Mouse (Mus musculus) testis, postnatal 10 days (tissue): ENCODE measurements around the gene Mdc1.

ENCODE experiments used
- DNase-seq: peaks from one replicate; pipeline ENCODE4 v3.0.0; 2021; ENCODE audit warnings: low spot score

Gene Mdc1

DNA sequence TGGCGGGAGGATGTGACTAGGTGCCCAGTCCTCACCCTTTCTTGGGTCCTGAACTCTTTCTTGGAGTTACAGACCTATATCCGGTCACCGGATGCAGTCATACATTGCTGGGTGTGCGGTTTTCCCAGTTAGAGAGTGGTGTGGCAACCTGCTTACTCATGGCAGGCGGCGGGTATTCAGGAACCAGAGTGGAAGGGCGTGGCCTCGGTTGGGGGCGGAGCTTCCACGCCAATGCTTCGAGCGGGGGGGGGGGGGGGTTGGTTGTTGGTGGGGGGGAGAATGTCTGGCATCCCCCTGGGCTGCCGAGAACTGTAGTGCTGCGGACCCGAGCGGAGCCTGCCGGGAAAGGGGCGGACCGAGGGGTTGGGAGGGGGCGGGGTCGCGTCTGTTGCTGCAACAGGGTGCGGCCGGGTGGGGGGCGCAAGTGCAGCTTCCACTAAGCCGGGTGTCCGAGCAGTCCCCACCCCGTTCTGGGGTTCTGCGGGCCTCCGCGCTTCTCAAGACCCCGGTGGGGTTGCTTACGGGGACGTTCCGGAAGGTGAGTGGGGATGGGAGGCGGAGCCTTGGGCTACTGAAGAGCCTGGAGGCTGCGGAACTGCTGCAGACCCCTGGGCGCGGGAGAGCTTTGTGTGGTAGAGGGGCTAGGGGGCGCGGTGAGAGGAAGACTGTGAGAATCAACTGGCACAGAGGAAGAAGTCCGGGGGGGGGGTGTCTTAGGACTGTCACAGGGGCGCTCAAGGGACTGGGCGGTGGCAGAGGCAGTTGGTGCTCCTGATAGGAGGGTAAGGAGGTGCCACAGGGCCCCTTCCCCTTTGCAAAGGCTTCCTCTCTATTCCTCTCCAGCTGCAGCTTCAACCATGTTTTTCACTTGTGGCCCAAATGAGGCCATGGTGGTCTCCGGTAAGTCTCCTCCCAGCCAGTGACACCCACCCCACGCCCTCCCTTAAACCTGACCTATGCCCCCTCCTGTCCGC, 18.1 kb upstream of the Mdc1 start, which contains the start of gene Flot1:
Flot1 (plus strand) TSS at position 267 of the 974 bp plus-strand sequence.
- peak; percentile 93 for DNase-seq

DNA sequence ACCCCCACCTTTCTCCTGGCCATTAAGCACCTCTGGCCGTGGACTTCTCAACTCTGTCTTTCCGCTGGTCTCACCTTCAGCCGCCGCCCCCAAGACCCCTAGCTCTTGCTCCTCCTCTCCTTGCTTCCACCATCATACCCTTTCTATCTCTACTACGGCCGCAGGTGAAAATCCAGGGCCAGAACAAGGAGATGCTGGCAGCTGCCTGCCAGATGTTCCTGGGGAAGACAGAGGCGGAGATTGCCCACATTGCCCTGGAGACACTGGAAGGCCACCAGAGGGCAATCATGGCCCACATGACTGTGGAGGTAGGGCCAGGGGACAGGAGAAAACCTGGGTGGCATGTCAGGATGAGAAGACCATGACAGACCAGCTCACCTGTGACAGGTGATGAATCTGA, 16.9 kb upstream of the Mdc1 start:
- no peak for DNase-seq

DNA sequence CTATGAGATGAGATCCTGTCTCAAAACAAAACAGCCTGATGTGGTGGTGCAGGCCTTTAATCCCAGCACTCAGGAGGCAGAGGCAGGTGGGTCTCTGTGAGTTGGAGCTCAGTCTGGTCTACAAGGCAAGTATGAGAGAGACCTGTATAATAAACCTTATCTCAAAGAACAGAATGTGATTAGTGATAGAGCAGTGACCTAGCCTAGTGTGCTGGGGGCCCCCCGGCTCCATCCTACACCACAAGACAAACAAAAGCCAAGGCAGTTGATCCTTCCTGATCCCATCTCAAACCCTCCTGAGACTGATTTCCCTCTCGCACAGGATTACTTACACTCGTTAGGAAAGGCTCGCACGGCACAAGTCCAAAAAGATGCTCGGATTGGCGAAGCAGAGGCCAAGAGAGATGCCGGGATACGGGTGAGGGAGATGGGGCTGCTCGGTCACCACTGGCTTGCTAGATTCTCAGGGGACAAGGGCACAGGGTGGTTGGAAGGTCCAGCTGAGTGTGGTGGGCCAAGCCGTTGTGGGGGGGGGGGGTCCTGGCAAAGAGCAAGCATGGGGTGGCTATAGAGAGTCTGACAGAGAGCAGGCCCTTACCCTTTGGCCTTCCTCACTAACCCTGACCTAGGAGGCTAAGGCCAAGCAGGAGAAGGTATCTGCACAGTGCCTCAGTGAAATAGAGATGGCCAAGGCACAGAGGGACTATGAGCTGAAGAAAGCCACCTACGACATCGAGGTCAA, 16.0 kb upstream of the Mdc1 start:
- DNase-seq = no peak

DNA sequence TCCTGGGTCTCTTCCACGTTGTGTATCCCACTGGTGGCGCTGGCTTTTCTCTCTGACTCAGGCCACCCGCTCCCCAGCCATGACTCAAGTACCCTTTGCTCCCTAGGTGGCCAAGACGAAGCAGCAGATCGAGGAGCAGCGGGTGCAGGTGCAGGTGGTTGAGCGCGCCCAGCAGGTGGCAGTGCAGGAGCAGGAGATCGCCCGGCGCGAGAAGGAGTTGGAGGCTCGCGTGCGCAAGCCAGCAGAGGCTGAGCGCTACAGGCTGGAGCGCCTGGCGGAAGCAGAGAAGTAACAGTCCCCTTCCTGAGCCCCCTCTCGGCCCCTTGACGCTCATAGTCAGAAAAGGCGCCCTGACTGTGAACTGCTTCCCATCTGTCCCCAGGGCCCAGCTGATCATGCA, 11.6 kb upstream of the Mdc1 start:
- peak; percentile 93 for DNase-seq

DNA sequence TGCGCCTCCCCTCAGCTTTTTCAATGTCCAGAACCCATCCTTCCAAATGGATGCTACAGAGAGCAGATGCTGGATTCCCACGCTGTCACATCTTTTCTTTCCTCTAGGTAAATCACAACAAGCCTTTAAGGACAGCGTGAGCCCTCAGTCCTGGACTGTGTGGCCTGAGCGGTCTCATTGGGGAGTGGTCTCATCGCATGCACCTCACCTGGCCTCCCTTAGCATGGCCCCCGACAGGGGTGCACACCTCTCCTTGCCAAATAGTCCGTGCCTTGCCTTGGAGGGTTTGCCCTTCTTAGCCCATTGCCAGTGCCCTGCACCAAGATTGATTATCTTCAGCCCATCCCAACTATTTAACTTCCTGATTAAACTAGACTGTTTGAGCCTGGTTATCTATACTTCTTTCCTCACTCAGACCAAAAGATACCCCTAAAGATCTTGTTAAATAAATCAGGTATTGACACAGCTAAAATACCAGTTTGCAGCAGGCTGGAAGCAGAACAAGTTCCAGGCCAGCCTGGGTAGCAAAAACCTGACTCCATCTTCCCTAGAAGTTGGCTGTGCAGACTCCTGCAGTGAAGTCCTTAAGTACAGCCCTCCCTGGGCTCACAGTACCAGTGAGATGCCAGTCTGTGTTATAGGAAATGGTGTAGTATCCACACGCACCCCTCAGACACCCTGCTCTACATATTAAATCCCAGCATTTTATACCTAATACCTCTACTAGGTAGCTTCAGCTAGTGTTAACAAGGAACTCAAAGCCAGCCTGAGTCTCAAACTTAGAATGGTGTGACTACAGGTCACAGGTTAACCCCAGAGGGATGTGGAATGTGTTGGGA, 8.7 kb upstream of the Mdc1 start:
- no peak for DNase-seq

DNA sequence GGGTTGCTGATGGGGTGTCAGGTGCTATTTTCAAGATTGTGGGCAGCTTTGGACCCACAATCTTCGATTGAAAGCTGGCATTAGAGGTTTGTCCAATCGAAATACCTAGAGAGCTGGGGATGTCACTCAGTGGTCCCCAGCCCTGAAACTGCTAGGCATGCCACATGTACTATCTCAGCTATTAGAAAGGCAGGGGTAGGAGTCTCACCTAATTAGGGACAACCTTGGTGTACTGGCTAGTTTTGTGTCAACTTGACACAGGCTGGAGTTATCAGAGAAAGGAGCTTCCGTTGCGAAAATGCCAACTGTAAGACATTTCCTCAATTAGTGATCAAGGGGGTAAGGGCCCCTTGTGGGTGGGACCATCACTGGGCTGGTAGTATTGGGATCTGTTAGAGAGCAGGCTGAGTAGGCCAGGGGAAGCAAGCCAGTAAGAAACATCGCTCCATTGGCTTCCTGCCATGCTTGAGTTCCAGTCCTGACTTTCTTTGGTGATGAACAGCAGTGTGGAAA, 8.0 kb upstream of the Mdc1 start:
- no peak for DNase-seq

DNA sequence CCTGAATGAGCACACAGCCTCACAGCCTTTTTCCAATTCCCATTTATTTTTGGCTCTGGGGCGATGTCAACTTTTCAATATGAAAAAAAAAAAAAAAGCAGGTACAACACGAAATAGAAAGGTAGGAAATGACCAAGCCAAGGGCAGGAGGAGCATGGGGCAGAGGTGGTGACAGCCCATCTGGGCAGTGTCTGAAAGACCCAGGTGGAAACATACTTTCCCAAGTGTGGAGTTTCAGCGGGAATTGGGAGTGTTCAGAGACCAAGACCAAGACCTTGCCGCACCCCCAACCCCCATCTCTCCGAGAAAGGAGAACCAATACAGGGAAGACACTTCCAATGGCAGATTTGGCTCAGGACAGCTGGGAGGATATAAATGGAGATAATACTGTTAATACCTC, 7.4 kb upstream of the Mdc1 start:
- no peak for DNase-seq

DNA sequence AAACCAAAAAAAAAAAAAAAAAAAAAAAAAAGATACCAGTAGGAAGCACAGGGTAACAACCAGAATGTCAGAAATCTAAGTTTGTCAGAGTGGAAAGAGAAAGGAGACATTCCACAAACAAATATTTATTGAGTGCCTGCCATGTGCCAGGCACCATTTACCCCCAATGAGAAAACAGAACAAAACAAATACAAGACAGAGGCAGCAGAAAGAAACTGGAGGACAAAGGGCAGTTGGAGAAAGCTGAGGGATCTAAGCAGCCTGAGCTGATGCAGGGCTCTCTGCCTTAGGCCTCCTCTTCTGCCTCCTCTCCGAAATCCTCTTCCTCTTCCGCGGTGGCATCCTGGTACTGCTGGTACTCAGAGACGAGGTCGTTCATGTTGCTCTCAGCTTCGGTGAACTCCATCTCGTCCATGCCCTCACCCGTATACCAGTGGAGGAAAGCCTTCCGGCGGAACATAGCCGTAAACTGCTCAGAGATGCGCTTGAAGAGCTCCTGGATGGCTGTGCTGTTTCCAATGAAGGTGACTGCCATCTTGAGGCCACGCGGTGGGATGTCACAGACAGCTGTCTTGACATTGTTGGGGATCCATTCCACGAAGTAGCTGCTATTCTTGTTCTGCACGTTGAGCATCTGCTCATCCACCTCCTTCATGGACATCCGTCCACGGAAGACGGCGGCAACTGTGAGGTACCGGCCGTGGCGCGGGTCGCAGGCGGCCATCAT, 6.5 kb upstream of the Mdc1 start:
- no peak for DNase-seq

DNA sequence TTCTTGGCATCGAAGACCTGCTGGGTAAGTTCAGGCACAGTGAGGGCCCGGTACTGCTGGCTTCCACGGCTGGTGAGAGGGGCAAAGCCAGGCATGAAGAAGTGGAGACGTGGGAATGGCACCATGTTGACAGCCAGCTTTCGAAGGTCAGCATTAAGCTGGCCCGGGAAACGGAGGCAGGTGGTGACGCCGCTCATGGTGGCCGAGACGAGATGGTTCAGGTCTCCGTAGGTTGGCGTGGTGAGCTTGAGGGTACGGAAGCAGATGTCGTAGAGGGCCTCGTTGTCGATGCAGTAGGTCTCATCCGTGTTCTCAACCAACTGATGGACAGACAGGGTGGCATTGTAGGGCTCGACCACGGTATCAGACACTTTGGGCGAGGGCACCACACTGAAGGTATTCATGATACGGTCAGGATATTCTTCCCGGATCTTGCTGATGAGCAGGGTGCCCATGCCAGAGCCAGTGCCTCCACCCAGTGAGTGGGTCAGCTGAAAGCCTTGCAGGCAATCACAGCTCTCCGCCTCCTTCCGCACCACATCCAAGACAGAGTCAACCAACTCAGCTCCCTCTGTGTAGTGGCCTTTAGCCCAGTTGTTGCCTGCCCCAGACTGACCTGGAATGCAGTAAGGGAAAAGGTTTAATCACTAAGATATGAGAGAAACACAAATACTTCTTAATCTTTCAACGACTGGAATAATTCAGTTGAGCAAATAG, 5.7 kb upstream of the Mdc1 start:
- DNase-seq = no peak

DNA sequence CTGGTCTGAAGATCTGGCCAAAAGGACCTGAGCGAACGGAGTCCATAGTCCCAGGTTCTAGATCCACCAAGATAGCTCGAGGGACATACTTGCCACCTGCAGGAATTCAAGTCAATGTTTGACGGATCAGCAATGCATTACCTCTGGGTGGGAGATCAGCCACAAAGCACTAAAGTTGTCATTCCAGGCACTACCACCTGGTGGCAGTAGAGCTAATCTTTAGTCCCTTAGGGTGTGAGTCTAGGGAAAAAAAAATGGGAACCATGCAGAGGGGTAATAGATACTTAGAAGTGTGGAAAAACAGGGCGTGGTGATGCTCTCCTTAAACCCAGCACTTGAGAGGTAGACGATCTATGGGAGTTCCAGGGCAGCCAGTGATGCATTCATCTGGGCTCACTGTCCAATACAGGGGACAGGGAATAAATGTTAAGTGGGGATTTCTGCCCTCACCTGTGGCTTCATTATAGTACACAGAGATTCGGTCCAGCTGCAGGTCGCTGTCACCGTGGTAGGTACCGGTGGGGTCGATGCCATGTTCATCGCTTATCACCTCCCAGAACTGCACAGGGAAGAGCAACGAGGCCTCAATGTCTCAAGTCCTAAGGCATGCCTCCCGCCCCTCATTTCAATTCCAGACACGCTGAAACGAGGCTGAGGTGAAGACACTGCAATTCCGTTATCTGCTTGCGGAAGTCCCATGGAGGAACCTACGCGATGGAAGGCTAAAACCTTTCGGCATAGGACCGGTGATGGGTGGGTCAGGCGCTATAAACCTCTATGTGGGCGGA, 4.9 kb upstream of the Mdc1 start:
- peak; percentile 90 for DNase-seq

DNA sequence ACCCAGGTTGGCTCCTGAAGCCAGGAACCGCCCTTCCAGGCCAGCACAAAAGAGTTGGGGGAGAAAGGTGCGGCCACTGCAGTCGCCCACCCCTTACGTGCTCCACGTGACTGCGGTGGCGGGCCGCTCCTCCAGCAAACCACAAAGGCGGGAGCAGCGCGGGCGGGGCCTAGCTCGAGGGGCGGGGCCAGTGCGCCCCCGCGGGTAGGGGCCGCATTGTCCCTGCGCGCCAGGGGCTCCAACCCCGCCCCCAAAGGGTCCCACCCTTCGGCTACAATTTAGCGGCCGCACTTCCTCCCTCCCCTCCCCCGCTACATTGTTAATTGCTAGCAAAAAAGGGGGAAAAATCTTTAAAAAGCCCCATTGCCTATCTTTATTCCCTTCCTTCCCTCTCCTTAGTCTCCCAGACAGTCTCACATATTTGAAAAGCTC, 4.3 kb upstream of the Mdc1 start:
- DNase-seq = peak; percentile 96

DNA sequence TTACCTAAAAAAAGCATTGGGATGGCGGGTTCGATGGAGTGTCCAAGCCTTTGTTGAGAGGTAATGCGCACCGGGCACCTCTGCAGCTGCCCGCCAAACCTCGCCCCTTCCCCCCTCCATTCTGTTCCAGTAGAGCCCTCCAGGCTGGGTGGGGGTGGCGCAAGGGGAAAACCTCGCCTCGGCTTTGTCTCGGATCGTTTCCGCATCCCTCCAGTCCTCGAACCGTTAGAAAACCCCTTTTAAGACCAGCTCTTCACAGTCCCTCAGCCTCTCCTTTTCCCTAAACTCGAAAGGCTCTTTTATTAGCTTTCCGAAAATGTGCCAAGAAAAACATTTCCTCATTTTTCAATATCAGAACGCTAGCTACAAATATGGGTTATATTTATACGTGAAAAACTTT, 3.8 kb upstream of the Mdc1 start:
- DNase-seq = peak; percentile 79

DNA sequence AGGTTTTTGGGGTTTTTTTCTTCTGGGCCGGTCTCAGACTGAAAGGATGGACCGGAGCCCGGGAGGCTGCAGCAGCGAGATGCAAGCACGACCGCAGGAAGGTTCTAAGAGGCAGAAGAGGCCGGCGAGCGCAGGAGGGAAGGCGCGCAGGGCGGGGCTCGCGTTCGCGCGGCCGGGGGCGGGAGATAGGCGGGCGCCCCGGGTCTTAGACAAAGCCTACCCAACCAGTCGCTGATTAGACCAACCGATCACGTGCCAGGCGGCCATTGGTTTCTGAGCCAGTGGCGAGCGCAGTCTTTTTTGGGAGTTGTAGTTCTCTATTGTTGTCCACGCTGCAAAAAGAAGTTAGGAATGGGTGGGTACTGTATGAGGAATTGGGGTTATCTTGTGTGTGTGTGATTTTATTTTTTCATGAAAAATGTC, 3.2 kb upstream of the Mdc1 start, which contains the start of gene Tubb5:
Tubb5 (minus strand) TSS at position 185 of the 423 bp plus-strand sequence.
- peak; percentile 96 for DNase-seq

DNA sequence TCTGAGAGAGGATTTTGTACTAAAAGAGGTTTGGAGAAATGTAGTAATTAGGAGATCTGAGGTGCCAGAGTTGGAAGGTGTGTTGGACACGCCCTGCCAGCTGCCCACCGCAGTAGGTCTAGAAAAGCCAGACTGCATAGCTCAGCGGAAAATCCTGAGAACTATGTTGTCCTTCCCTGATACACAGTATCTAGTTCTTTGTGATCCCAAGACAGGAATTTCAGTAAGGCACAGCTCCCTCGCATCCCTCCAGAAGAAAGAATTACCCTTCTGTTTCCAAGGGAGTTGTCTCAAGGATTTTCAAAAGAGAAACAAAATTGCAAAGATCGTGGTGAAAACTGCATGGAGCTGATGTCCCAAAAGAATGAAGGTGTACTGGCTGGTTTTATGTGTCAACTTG, 2.7 kb upstream of the Mdc1 start:
- peak; percentile 61 for DNase-seq

DNA sequence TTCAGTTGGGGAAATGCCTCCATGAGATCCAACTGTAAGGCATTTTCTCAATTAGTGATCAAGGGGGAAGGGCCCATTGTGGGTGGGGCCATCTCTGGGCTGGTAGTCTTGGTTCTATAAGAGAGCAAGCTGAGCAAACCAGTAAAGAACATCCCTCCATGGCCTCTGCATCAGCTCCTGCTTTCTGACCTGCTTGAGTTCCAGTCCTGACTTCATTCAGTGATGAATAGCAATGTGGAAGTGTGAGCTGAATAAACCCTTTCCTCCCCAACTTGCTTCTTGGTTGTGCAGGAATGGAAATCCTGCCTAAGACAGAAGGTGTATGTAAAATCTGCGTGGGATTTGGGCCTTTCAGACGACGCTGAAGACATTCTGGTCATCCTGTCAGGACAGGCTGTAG, 2.3 kb upstream of the Mdc1 start:
- DNase-seq = peak; percentile 62

DNA sequence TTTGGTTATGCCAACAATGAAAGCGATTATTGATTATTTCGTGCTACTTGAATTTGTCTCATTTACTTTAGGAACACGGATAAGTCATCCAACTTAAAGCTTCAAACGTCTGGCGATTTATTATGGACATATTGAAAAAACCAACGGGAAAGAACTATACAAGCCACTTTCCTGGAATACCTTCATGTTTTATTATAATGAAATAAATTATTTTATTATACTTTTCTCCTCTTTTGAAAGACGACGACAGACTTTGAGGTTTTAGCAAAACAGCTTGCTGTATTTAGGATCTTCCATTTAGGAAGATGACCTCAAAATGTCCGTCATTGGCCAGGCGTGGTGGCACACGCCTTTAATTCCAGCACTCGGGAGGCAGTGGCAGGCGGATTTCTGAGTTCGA, 754 bp upstream of the Mdc1 start:
- no peak for DNase-seq

DNA sequence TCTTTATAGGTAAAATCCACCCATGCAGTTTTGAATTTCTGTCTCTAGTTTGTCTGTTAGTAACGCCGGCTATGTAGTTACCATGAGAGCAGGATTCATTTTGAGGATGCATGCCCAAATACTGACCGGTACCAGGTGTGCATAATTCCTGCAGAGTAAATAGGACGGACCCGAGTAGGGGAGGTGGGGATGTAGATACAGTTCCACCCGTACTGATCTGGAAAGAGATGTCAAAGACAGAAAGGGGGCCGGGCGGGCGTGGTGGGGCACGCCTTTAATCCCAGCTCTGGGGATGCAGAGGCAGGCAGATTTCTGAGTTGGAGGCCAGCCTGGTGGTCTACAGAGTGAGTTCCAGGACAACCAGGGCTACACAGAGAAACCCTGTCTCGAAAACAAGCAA, 691 bp downstream of the Mdc1 start:
- no peak for DNase-seq

DNA sequence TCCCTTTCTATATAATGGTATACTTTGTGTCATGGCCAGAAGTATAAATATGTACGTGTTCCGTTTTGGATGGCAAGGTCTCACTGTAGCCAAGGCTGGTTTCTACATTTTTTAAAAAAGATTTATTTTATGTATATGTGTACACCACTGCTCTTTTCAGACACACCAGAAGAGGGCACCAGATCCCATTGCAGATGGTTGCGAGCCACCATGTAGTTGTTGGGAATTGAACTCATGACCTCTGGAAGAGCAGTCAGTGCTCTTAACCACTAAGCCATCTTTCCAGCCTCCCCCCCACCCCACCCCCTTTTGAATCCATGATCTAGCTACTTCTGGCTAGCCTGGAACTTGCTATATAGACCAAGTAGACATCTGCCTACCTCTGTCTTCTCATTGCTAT, 2.2 kb downstream of the Mdc1 start:
- no peak for DNase-seq

DNA sequence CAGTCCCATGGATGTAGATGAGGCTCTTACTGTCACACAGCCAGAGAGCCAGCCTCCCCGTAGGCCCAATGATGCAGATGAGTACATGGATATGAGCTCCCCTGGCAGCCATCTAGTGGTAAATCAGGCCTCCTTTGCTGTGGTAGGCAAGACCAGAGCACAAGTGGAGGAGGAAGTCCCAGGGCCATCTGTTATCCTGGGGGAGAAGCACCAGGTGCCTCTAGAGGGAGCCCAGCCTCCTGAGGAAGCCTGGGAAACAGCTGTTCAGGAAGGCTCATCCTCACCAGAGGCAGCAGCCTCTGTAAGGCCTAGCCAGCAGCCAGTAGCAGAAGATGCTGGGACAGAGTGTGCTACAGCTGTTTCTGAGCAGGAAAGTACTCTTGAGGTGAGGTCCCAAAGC, 6.8 kb downstream of the Mdc1 start:
- DNase-seq = no peak

DNA sequence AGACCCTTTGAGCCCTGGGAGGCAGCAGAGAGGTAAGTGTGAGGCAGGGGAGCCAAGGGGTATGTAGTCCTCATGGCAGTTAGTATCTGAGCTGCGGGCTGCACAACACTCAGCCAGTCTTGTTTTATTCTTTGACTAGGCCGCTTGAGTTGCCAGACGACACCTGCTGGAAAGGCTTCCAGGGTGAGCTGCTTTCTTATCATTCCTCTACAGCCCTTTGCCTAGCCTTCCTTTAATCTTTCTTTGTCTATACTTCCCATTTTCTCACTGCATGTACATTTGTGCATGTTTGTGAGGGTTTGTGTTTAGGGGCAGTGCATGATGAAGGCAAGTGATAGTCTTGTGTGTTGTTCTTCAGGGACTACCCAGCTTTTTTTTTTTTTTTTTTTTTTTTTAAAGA, 9.7 kb downstream of the Mdc1 start:
- no peak for DNase-seq
